Mouse (Mus musculus) heart, adult 2 months (tissue): ENCODE results near the gene Lsm2.

Experiments
- CTCF ChIP-seq: fragments of 200-600 bp; IDR thresholded peaks from 2 replicates; pipeline ENCODE4 v1.8.1; 2022; ENCODE audit warnings: antibody characterized with exemption, mild to moderate bottlenecking, moderate library complexity
- POLR2A ChIP-seq: fragments of 200-500 bp; IDR thresholded peaks from 2 replicates; pipeline ENCODE4 v1.6.1; 2011; ENCODE audit warnings: mild to moderate bottlenecking, low read depth, low read length, control low read depth; ENCODE audit not compliant: insufficient read depth

DNA sequence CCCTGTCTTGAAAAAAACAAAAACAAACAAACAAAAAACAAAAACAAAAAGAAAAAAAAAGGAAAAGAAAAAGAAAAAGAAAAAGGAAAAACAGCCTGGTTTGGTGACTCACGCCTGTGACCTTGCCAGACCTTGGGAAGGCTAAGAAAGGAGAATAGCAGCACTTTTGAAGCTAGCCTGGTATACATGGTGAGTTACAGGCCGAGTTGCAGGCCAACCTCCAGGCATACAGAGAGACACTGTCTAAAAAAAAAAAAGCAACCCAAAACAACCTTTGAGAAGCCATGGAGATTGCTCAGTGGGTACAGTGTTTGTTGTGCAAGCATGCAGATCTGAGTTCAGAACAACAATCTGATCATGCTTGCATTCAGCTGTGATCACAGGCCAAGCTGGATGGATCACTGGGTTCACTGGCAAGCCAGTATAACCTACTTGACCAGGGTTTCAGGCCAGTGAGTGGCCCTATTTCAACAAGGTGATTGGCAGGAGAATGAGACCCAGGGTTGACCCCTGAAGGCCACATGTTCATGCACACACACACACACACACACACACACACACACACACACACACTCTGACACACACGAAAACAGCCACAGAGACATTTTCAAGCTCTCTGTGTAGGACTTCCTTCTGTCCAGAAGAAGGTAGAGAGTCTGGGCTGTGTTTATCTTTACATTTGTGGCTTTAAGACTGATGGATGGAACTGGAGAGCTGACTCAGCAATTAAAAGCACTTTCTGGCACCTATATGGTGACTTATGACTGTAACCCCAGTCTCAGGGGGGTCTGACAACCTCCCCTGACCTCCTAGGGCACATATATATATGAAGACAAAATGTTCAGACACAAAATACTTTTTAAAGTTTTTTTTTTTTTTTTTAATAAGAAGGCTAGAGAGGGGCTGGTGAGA, 5.8 kb upstream of the Lsm2 start:
- TF ChIP-seq POLR2A (no peak), CTCF (no peak)
